Comparison of ENCODE assay signal across 7 mouse cellular contexts in genomic region chr5:76305616-76306015, GRCm38 (mm10). TPM values are rescaled to one million over a fixed set of nuclear protein-coding genes. Genes with fewer than 3 reads are reported as not detected.
DNase-seq lines count a peak whose midpoint lies in the region; ATAC-seq and TF ChIP-seq lines count a peak whose summit lies in the region.

No protein-coding gene starts in this region.

- no peak for ATAC-seq in hindbrain, embryonic 15.5 days (ENCODE audit: low FRiP score, low read depth)
- no peak for ATAC-seq in lung, postnatal 0 days

- H3K36me3 ChIP-seq in hindbrain, embryonic 15.5 days, result no peaks in the 10 kb centered on the region
- H3K36me3 ChIP-seq in lung, postnatal 0 days (ENCODE audit: insufficient read depth, low read length), result no peaks in the 10 kb centered on the region

- no peaks in the 10 kb centered on the region for H3K9me3 ChIP-seq in hindbrain, embryonic 15.5 days
- no peaks in the 10 kb centered on the region for H3K9me3 ChIP-seq in lung, postnatal 0 days (ENCODE audit: low read length)

- DNase-seq in urinary bladder, postnatal 14 days (ENCODE audit: low spot score), result peak; percentile 8
- no peak for DNase-seq in urinary bladder, postnatal 10 days (ENCODE audit: low spot score)
- peak; percentile 65 for DNase-seq in embryo, embryonic 10.5 days (ENCODE audit: low spot score)
- DNase-seq in lung, postnatal 0 days (ENCODE audit: low spot score), result peak; percentile 55
- no peak for DNase-seq in frontal cortex, postnatal 36 days (ENCODE audit: low spot score in 2 of 2)
- DNase-seq in spleen, postnatal 10 days (ENCODE audit: low spot score in 2 of 2), result no peak

- peak overlapping the region; percentile 45 for H3K9ac ChIP-seq in hindbrain, embryonic 15.5 days
- H3K9ac ChIP-seq in lung, postnatal 0 days (replicated peaks; ENCODE audit: low read depth), result no peak overlapping the region

- under 1% methylated on average over 8 of the region's 8 CpGs for WGBS in hindbrain, embryonic 15.5 days
- 12% methylated on average over 8 of the region's 8 CpGs for WGBS in lung, postnatal 0 days

- peaks cover 34% of the 10 kb centered on the region for H3K4me1 ChIP-seq in hindbrain, embryonic 15.5 days (replicated peaks)
- no peaks in the 10 kb centered on the region for H3K4me1 ChIP-seq in lung, postnatal 0 days (ENCODE audit: insufficient read depth, low read depth, low read length)

- peak overlapping the region; percentile 68 for H3K4me2 ChIP-seq in hindbrain, embryonic 15.5 days
- peak overlapping the region; percentile 68 for H3K4me2 ChIP-seq in lung, postnatal 0 days (replicated peaks; ENCODE audit: low read depth, low read length)

- TF ChIP-seq CTCF in lung, postnatal 0 days (IDR thresholded peaks at IDR 0.05), result no peak

- H3K27me3 ChIP-seq in hindbrain, embryonic 15.5 days, result no peaks in the 10 kb centered on the region
- H3K27me3 ChIP-seq in lung, postnatal 0 days (replicated peaks; ENCODE audit: insufficient read depth, low read length), result no peaks in the 10 kb centered on the region

- no peak for TF ChIP-seq EP300 in lung, postnatal 0 days (IDR thresholded peaks at IDR 0.05)

- 0 out of 2 replicates have a peak overlapping the region, but pooled peaks have one; percentile 42 for H3K27ac ChIP-seq in hindbrain, embryonic 15.5 days (replicated peaks)
- H3K27ac ChIP-seq in lung, postnatal 0 days (ENCODE audit: low read length), result no peak overlapping the region

- H3K4me3 ChIP-seq in hindbrain, embryonic 15.5 days, result peak overlapping the region; percentile 73
- H3K4me3 ChIP-seq in lung, postnatal 0 days (ENCODE audit: low read depth, low read length), result 0 out of 2 replicates have a peak overlapping the region, but pooled peaks have one; percentile 97

RNA-seq across cellular contexts. Expression of gene Clock, which starts 1.0 kb away (rescaled TPM):
- 13.1 and 14.4 TPM in 2 replicates for polyA plus RNA-seq in hindbrain, embryonic 15.5 days (2015; fragmentation: Nextera tagmentation; extraction: Ambion mirVana)
- 11.4 and 11.5 TPM in 2 replicates for polyA plus RNA-seq in lung, postnatal 0 days (2015; fragmentation: Nextera tagmentation; extraction: Ambion mirVana)

RNA-seq across cellular contexts. Expression of gene Pdcl2, which starts 25.3 kb away (rescaled TPM):
- polyA plus RNA-seq in hindbrain, embryonic 15.5 days (2015; fragmentation: Nextera tagmentation; extraction: Ambion mirVana), result not detected in 2 replicates
- polyA plus RNA-seq in lung, postnatal 0 days (2015; fragmentation: Nextera tagmentation; extraction: Ambion mirVana), result not detected in 2 replicates

RNA-seq across cellular contexts. Expression of gene Nmu, which starts 58.0 kb away (rescaled TPM):
- 1.1 and 1.6 TPM in 2 replicates for polyA plus RNA-seq in hindbrain, embryonic 15.5 days (2015; fragmentation: Nextera tagmentation; extraction: Ambion mirVana)
- 0.29 TPM in 2 replicates for polyA plus RNA-seq in lung, postnatal 0 days (2015; fragmentation: Nextera tagmentation; extraction: Ambion mirVana)

Comparison
In these comparisons a context has a peak if more than half of its experiments do, and no peak if none do; other contexts are left out.
1. DNase-seq: peak in urinary bladder, postnatal 14 days (single experiment), embryo, embryonic 10.5 days (single experiment) and lung, postnatal 0 days (single experiment); none in urinary bladder, postnatal 10 days (single experiment), frontal cortex, postnatal 36 days (0 of 2) and spleen, postnatal 10 days (0 of 2).